Mouse (Mus musculus) splenic B cell, adult 2 months (primary cell): ENCODE measurements at regions not wholly inside any gene's neighbourhood (a gene's known extent, or its start where the extent isn't known, plus 50 kb on each side); places are given as distances from the start of the nearest gene placed in this dataset.

ENCODE experiments used
- DNase-seq: peaks from one replicate; pipeline ENCODE4 v3.0.0-alpha.2; 2011; ENCODE audit warnings: low read depth, low spot score
- H3K27me3 ChIP-seq: 2 replicates; pipeline ENCODE4 v1.6.1; 2012; ENCODE audit warnings: mild to moderate bottlenecking, low read length, moderate library complexity, mixed read lengths; ENCODE audit not compliant: control insufficient read depth, poor library complexity, insufficient read depth, severe bottlenecking
- H3K36me3 ChIP-seq: 2 replicates; pipeline ENCODE4 v1.6.1; 2012; ENCODE audit warnings: mild to moderate bottlenecking, low read length, moderate library complexity, mixed read lengths; ENCODE audit not compliant: control insufficient read depth, poor library complexity, insufficient read depth, severe bottlenecking

DNA sequence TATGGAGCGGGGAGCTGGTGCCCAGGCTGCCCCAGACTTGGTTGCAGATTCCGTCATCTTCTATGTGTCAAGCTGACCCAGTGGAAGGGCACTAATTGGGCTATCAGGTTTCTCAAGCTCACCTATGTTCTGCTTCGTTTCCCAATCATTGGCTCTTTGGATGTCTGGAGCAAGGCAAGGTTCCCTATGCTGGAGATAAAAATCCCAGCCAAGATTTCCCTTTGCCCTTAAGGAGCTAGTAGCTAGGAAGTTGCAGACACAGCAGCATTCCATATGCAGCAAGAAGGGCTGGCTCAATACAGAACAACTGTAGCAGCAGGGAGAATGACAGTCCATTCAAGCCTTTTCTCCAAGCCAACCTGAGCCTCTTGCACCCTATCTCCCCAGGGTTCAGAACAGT is 159.2 kb upstream of the Zfp706 start:
- DNase-seq = no peak
- Histone ChIP-seq H3K27me3 (no peaks in the 10 kb centered on the region), H3K36me3 (no peaks in the 10 kb centered on the region)

DNA sequence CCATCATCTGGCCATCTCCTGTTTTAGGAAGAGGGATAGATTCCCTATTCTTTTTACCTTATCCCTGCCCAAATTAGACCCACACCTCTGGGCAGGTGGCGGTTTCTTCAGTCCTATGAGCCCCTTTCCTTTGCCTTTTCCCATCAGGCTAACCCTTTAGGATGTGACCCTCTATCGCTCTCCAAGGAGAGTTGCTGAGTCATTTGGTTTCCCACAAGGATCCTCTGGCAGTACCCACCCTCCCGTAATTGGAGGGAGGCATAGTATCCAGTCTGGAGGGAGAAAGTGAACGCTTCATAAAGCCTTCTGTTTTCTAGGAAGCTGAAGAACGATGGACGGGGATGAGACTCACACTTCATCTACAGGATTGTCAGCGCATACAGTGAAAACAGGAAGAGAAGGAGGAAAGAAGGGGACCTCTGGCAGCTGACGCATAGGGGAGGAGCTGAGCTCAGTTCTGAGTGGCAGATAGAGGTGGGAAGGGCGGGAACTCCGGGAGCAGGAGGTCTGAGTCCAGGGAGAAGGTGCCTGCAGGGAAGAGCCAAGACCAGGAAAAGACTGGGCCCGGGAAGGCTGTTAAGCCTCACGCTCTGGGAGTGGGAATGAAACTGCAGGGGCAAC is 158.4 kb upstream of the Zfp706 start:
- Histone ChIP-seq H3K36me3 (no peaks in the 10 kb centered on the region), H3K27me3 (no peaks in the 10 kb centered on the region)
- no peak for DNase-seq

DNA sequence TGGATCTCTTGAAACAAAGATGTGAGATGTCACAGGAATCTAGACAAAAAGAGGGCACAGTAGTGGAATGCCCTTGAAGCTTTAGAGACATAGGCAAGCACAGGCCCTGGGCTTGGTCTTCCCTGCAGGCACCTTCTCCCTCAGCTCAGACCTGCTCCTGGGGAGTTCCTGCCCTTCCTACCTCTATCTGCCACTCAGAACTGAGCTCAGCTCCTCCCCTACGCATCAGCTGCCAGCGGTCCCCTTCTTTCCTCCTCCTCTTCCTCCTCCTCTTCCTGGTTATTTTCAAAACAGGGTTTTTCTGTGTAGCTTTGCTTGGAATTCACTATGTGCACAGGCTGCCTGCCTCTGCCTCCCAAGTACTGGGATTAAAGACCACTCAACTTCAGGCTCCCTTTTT is 157.6 kb upstream of the Zfp706 start:
- Histone ChIP-seq H3K27me3 (no peaks in the 10 kb centered on the region), H3K36me3 (no peaks in the 10 kb centered on the region)
- DNase-seq = no peak

DNA sequence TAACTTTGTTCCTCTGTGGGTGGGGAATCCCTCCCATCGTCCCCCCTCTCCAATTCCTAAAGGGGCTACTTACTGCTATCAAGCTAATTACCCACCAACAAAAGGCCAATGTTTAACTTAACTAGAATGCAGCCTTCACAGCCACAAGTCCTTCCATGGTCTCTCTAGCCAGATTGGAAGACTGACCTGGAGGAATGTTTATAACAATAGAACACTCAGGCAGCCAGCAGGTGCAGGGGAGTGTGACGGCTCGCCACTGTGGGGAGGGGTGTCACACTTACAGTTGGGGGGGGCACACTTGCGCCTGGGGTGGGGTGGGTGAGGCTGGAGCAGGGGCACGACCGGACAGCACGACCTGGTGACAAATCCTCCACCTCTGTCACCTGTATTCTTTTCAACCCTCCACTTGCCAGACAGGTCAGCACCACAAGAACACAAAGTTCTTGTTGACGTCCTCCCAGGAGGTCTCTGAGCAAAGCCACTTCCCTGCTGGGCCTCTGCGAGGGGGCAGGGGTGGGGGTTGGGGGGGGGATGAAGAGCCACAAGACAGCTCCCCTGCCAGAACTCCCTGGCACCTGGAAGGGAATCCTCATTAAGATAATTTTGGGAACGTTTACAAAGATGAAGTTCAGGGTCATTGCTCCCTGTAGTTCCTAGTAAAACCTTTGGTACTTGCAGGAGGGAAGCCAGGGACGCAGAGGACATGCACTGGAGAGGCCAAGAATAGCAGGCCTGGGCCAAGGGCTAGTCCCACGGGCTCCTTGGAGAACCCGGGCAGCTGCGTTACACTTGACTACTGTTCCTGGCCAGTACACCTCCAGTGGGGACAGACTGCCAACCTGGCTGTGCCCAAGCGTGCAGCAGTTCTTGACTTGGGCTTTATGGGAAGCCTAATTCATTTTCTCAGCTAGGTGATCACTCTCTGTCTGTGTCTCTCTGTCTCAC is 156.9 kb upstream of the Zfp706 start:
- DNase-seq = no peak
- Histone ChIP-seq H3K27me3 (no peaks in the 10 kb centered on the region), H3K36me3 (no peaks in the 10 kb centered on the region)

DNA sequence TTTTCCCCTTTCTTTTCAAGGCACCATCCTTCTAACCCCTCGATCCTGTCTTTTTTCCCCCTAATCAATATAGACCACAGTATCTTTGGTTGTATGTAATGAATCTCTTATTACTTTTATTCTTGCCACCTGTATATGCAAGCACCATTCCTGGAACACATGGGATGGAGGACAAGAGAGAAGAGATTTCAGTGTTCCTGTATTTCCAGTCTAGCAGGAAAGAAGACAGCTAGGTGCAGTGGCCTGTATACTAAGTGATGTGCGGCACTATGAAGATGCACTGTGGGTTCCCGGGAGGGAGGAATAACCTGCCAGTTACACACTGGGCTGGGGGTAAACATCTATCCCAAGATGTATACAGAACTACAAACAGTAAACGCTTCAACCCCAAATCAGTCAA is 152.4 kb upstream of the Zfp706 start:
- Histone ChIP-seq H3K36me3 (no peaks in the 10 kb centered on the region), H3K27me3 (no peaks in the 10 kb centered on the region)
- no peak for DNase-seq

DNA sequence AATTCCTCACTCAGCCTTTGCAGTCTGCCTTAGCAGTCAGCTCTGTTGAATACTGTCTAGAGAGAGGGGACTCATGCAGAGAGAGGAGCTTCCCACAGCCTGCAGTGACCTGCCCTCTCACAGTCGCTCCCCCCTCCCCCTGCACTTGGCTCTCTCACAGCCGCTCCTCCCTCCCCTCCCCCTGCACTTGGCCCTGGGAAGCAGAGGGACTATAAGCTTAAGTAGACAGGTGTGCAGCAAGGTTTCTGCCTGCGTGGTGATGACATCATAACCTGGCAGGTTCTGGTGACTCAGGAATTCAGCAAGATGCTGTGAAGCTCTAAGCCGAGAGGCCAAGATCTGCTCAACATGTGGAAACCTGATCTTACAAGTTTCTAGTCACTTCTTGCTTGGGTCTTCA is 151.8 kb upstream of the Zfp706 start:
- H3K27me3 ChIP-seq = no peaks in the 10 kb centered on the region
- H3K36me3 ChIP-seq = no peaks in the 10 kb centered on the region
- DNase-seq = no peak

DNA sequence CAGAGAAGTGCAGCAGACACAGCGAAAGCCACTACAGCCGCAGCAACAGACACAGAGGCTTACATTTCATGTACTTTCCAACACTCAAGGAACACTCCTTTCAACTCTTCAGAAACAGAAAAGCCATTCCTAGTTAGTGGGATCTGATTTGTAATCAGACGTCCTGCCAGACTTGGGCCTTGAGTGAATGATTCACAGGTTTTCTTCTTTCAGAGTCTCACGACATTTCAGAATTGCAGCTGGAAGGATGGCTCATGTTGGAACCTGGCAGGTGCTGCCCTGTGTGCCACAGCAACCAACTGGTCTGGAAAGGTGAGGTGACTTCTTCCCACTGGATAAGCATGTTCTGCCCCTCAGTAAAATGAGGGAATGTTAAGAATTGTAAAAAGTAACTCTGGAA is 149.8 kb upstream of the Zfp706 start:
- H3K36me3 ChIP-seq = no peaks in the 10 kb centered on the region
- H3K27me3 ChIP-seq = no peaks in the 10 kb centered on the region
- no peak for DNase-seq

DNA sequence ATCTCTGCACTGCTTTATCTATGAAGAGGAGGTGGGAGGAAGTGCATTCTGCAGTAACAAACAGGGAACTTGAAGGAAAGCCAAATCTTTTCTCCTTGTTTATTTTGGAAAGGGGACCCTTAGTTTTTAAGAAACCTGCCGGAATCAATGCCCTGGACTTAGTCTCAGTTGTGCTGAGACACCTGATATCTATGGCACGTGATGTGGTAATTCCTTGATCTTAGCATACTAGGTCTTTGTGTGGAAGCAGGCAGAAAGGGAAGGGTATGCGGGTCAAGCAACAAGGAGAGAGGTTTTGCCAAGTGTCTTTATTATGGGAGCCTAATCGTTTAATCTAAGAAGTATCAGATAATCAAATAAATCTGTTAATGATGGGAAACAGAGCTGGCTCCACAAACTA is 147.4 kb upstream of the Zfp706 start:
- no peak for DNase-seq

DNA sequence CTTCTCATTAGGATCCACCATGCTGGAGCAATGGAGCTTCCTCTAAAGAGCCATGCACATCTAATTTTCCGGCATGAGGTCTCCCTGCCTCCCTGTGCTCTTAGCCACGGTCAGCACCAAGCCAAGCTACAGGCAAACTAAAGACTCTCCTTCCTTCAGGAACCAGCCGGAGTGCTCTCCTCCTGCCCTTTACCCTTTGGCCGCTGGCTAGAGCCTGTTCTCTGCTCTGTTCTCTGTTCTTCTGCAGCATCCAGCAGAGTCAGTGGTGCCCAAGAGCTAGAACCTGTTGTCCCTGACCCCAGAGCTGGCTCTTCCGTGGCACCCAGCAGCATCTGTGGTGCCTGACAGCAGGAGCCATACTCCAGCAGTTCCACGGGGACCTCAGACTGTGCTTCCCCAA is 145.6 kb upstream of the Zfp706 start:
- Histone ChIP-seq H3K36me3 (no peaks in the 10 kb centered on the region), H3K27me3 (no peaks in the 10 kb centered on the region)
- DNase-seq = no peak

More for the DNA sequence above, 147.4 kb upstream of the Zfp706 start:
- Histone ChIP-seq H3K36me3 (no peaks in the 10 kb centered on the region), H3K27me3 (no peaks in the 10 kb centered on the region)

DNA sequence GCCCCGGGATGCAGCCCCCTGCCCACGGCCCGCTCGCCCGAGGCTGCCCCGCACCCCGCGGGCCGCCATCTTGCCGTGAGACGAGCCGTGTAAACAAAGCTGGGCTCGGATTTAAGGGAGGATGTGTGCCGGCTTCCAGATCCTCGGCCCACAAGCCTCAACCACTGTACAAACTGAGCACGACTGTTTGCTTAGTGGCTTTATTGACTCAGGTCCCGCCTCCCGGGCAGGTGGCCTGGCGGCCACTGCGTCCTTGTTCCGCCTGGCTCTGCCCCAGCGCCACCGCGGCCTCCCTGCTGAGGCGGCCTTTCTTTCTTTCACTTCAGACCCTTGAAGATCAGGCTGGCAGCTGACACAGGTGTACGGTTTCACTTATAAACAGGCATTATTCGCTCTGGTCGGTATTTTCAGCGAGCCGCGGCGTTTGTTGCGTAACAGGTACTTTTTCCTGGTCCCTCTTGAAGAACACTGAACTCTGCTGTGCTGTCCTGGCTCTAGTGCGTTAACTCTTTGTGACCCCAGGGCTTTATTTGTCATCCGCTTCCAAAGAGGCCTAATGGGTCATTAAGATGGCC is 128.1 kb upstream of the Zfp706 start:
- H3K36me3 ChIP-seq = no peaks in the 10 kb centered on the region
- peak; percentile 35 for DNase-seq
- no peaks in the 10 kb centered on the region for H3K27me3 ChIP-seq

DNA sequence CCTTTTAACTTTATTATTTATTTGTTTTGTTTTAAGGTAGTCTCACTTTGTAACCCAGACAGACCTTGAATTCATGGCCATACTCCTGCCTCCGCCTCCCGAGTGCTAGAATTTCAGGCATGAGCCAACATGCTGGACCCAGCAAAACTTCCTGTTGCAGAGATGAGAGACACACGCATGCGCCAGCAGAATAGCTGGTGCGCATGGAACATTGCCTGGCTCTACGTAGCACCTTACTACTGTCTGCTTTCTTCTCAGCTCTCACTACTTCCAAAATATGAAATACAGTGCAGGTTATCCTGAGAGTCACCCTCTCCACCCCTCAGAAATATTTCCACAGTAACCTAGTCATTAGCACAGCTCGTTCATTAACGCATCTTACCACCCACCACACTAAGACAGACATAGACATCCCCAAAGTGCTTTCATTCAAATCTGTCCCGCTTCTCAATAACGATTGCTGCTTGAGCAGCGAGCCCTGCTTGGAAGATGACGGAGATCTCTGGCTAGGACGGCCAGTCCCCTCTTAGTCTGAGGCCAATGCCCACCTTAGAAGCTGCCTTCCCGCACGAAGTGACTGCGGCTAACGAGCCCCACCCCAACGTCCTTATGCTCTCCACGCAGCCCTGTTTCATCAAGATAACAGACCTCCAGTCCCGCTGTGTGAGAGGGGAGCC is 127.5 kb upstream of the Zfp706 start:
- Histone ChIP-seq H3K27me3 (no peaks in the 10 kb centered on the region), H3K36me3 (no peaks in the 10 kb centered on the region)
- no peak for DNase-seq

DNA sequence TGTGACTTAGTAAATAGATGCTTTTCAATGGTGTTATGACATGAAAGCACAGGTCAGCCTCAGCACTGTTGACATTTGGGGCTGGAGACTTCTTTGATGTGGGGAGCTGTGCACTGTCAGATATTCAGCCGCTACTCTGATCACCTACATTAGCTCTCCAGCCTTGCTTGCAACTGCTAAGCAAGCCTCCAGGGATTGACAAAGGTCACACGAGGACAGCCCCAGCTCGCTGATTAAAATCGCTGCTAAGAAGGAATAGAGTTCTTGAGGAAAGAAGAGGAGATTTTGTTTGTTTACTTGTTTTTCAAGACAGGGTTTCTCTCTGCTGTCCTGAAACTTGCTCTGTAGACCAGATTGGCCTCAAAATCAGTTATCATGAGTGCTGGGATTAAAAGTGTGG is 126.8 kb upstream of the Zfp706 start:
- no peaks in the 10 kb centered on the region for H3K36me3 ChIP-seq
- no peak for DNase-seq
- no peaks in the 10 kb centered on the region for H3K27me3 ChIP-seq

DNA sequence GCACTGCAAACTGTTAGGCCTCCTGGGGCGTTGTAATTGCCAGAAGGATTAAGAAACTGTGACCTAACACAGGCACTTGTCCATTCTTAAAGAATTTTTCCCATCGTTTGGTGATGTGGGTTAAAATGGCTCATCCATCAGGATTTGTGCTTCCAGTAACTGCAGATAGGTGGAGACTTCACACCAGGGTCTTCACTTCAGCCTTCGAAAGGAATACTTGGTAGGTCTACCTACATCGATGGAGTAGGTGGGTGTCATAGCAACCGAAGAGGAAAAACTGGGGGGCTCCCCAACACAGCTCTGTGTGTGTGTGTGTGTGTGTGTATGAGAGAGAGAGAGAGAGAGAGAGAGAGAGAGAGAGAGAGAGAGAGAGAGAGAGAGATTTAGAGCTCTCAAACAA is 126.3 kb upstream of the Zfp706 start:
- DNase-seq = no peak
- no peaks in the 10 kb centered on the region for H3K27me3 ChIP-seq

DNA sequence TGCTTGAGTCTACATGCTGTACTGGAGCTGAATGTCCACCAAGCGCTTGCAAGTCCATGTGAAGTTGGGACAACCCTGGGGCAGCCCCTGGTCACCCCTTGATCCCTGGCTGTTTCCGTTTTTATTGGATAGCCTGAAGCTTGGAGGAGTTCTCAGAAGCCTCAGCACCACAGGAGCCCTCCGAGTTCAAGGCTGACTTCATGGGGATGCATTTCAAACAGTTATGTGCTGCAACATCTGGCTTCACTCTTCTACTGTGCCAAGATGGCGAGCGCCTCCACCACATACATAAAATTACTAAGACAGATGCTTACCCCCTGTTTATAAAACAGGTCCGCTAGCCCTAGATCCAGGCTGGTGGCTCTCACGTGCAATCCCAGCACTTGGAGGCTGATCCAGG is 120.1 kb upstream of the Zfp706 start:
- DNase-seq = no peak
- H3K27me3 ChIP-seq = no peaks in the 10 kb centered on the region
- H3K36me3 ChIP-seq = no peaks in the 10 kb centered on the region

More for the DNA sequence above, 126.3 kb upstream of the Zfp706 start:
- no peaks in the 10 kb centered on the region for H3K36me3 ChIP-seq

DNA sequence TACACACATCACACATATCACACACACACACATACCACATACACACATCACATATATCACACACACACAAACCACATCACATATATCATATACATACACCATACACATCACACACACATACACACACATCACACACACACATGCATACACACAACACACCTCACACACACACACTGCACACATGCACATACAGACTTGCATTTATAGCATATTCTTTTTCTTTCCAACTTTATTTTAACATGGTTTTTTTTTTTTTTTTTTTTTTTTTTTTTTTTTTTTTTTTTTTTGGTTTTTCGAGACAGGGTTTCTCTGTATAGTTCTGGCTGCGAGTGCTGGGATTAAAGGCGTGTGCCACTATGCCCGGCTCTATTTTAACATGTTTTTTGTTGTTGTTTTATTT is 119.6 kb upstream of the Zfp706 start:
- no peak for DNase-seq
- Histone ChIP-seq H3K36me3 (no peaks in the 10 kb centered on the region), H3K27me3 (no peaks in the 10 kb centered on the region)
